Mouse (Mus musculus) heart, adult 8-10 months (tissue): ENCODE data around the gene Psip1. TPM values are rescaled to one million over a fixed set of nuclear protein-coding genes. Genes with fewer than 3 reads are reported as not detected.
A peak's percentile ranks its signal among the peaks of the same experiment; 100 is the strongest.

Experiments used
- DNase-seq: peaks from one replicate; pipeline ENCODE4 v3.0.0; 2022; ENCODE audit warnings: low spot score
- total RNA-seq, 4 experiments: library from RNA; stranded (reverse); gene quantifications; 2 replicates each; pipeline ENCODE4 v1.2.4; 2022

The Psip1 gene
- total RNA-seq, 4 experiments from 2014 or later: 15.1 to 20.4 (median 17.3) TPM

DNA sequence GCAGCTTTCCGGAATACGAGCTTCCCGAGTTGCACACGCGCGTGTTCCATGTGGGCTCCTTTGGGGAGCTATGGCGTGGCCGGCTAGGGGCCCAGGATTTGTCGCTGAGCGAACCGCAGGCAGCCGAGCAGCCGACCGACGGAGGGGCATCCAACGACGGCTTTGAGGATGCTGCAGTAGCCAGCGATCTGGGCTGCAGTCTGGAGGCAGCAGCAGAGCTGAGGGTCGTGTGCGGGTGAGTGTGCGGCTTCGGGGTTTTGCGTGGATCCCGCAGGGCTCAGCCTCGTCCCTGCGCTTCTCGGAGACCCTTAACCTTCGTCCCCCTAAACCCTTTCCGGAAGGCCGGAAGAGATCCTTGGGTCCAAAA, 68.5 kb downstream of the Psip1 start:
- DNase-seq: no peak

DNA sequence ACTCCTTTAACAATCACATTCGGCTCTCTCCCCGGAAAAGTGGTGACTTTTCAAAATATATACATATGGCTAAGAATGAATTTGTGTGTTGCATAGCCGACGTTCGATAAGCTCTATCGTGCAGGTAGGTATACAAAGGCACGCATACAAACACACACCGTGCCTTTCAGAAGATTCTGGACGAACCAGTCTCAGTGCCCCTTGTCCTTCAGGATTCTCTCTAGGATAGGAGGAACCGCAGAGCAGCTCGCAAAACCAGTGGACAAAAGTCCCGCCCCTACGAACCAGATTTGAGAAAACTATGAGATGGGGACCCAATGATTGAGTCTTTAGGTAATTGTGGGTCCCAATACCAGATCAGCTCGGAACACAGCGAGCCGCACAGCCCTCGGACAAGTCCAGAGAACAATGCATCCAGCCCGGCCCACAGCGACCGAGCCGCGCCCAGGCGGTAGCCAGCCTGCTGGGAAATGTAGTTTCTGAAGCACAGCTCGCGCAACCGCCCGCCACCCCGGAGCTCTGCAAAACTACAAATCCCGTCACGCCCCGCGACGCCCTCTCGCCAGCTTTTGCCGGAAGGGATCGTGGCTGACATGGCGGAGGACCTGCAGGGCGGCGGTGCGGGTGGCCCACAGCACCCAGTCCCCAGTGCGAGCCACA, 69.0 kb downstream of the Psip1 start, which contains the start of gene Snapc3:
TSS of gene Snapc3 (plus strand) at position 565 of the 660 bp plus-strand sequence.
- peak; percentile 96 for DNase-seq

DNA sequence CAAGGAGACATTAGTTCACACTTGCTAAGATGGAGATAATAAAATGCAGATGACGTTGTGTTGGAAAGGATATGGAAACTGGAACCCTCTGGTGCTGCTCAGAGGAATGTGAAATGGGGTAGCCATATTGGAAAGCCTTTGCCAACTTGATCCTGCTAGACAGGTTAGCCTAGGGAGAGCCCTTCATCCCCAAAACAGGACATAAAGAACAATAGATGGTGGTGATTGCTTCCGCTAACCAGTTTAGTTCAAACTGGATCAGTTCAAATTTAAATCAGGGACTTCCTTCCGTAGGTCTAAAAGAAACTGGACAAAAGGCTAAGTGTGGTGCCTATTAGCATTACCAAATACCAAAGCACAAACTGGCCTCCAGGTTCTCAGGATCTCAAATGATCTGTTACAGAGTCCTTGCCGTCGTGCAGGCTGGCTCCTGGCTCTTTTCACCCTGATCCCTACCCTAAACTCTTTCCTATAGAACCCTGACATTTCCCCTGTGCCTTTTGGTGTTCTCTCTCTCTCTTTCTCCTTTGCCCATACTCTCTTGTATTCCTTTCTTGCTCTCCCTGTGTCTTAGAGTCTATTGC, 71.9 kb downstream of the Psip1 start:
- DNase-seq: no peak

DNA sequence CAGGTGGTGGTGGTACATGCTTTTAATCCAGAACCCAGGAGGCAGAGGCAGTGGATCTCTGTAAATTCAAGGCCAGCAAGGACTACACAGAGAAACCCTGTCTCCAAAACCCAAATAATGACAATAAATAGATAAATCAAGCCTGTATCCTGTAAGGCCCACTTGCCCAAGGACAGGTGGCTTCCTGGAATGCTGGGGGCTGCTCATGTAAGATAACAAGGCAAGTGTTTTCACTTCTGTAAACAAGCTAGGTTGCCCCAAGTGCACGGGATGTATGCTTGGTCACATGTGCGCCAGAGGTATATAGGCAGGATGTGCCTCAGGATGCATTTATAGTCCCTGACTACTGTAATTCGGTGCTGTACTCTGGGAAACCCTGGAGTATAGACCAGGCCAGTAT, 74.2 kb downstream of the Psip1 start:
- no peak for DNase-seq

DNA sequence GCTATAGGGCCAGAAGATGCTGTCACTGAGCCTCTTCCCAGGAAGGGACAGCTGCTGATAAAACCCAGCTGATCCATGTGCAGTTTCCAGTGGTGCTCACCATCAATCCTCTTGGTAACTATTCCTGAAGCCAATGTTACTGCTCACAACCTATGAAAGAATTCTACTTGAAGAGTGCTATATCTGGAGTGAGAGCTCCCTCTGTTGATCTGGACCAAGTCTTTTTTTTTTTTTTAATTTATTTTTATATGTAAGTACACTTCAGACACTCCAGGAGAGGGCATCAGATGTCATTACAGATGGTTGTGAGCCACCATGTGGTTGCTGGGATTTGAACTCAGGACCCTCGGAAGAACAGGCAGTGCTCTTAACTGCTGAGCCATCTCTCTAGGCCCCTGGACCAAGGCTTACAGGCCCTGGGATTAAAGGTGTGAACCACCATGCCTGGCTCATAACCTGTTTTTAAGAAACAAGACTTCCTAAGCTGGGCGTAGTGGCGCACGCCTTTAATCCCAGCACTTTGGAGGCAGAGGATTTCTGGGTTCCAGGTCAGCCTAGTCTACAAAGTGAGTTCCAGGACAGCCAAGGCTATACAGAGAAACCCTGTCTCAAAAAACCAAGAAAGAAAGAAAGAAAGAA, 76.3 kb downstream of the Psip1 start:
- DNase-seq: no peak

DNA sequence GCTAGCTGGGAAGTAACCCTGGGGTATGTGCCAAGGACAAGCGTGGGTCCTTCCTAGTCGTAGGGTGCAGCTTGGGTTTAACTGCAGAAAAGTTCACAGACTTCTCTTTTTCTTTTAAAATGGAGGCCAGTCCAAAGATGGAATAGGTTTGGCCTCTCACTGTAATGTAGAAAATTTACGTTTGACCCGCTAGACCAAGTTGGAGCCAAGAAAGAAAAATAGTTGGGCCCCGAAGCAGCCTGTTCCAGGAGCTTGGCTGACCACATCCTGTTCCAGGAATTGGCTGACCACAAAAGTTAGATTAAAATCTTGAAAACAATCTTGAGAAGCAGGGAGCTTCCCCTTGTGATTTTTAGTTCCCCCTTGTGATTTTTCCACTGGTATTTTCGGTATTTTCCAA, 78.6 kb downstream of the Psip1 start:
- DNase-seq: no peak

Other genes starting within 250 kb of the Psip1 start
- 10 to 100 TPM; 18.5 to 23.7 (median 20.8) TPM for gene Ttc39b, start 162.2 kb downstream of the Psip1 start, total RNA-seq
- gene Snapc3, start 68.7 kb downstream of the Psip1 start, total RNA-seq: 10 to 100 TPM; 13.0 to 17.1 (median 16.6) TPM
- gene Ccdc171, start 39.1 kb upstream of the Psip1 start, total RNA-seq: 1 to 10 TPM in 2 of 4 experiments, under 1 TPM in 2; 0.33 to 1.5 (median 1.0) TPM